Mouse (Mus musculus) CD8-positive naive resting alpha-beta T cell, adult 2 months (primary cell): ENCODE measurements around the gene Tmem251.

Experiments
- DNase-seq, 2 experiments: peaks; one replicate each; pipeline ENCODE4 v3.0.0; 2022; ENCODE audit warnings: low read depth in 2 of 2, low spot score in 2 of 2

Gene Tmem251

GRCm38 (mm10) chr12:102709896-102710295 is 33.7 kb upstream of the Tmem251 start:
- DNase-seq, result no peak

- no peak for DNase-seq
These were observed 32.6 kb upstream of the Tmem251 start for GRCm38 (mm10) chr12:102710851-102711375.

GRCm38 (mm10) chr12:102713153-102713865 is 30.3 kb upstream of the Tmem251 start:
- DNase-seq, result no peak

- no peak for DNase-seq
These were observed 29.4 kb upstream of the Tmem251 start for GRCm38 (mm10) chr12:102714116-102714515.

DNA sequence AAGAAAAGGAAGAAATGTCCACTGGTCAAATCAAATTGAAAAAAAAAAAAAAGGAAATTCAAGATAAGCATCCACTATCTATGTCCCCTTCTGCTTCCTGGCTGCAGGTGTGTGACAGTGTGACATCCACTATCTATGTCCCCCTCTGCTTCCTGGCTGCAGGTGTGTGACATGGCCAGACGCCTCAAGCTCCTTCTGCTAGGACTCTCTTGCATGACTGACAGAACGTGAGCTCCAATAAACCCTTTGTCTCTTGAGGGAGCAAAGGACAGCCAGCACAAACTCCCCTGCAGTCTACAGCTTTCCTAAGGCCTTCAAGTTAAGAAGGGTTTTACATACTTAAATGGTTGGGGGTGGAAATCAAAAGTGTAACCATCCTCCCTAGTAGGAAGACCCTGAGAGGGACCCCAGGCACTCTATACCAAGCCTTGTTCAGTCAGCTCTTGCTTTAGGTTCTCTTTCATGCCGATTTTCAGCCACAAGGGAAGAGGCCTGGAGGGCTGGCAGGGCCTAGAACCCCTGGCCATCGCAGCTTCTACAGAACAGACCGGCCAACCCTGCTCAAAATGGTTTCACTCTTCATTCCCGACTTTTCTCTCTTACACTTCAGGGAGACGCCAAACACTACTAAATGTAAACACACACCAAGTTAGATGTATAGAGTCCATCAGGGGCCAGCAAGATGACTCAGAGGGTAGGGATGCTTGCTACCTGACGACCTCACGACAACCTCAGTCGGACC is 28.7 kb upstream of the Tmem251 start:
- DNase-seq, result no peak

DNA sequence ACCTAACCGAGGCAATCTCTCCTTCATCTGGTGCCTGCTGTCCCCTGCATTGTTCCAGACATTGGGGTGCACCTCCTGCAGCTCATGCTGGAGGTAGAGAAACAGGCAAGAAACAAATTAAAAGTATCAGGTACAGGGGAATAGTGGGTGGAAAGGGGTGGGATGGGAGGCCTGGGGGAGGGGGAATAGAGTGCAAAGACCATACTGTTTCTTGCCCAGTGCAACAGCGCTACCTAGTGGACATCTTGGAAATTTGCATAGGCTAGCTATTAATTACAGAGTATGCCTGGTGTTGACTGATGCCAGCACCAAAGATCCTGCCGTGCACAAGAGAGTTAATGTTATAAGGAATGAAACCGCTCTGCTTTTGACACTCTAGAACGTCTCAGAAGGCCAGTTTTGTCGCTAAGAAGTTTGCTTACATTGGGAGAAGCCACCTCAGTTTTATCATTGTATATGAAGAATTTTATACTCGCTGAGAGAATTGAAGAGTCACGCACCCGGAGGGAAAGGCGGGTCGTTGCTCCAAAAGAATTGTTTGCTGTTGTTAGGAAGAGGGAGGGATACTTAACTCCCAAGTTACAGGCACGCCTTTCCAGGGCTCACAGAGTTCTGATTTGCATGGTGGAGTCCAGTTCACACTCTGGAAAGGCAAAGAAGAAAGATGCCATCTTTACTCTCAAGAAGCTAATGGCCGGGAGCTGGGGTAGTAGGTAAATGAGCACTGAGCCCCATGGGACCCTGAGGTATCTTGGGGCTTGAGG is 23.8 kb upstream of the Tmem251 start:
- DNase-seq, result peak in 1 of 2 experiments; percentile 42

DNA sequence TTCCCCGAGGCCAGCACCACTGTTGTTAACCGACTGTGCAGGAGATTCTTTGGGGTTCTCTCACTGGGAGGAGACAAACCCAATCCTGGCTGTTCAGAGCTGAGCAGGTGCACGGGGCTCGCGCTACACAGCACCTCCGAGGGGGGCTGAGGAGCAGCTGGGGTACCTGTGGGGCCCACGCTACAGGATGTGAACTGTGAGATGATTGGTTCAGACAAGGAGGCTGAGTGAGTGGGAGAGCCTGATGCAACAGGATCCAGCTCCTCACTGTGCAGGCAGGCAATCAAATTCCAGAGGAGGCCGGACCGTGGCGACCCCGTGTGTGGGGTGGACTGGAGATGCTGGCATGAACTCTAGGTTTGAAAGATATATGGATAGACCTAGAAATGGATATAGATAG is 21.1 kb upstream of the Tmem251 start:
- no peak for DNase-seq

GRCm38 (mm10) chr12:102722966-102723365 is 20.6 kb upstream of the Tmem251 start:
- no peak for DNase-seq

GRCm38 (mm10) chr12:102723861-102724260 is 19.7 kb upstream of the Tmem251 start:
- DNase-seq, result no peak

DNA sequence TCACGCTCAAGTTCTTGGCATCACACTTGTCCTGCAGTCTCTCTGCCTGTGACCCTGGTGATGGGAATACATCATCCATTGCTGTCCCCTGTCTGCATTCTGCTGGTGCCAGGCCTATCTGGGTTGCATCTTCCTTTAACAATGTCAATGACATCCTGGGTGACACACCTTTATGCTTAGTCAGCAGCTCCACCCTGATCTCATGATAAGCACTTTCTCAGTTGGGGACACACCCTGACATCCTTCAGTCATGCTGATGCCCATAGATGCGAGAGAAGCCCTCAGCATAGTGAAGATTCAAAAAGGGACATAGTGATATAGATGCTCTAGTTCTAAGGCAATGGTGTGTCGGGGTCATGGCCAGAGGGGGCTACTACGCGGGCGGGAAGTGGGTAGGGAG is 18.4 kb upstream of the Tmem251 start:
- no peak for DNase-seq

DNA sequence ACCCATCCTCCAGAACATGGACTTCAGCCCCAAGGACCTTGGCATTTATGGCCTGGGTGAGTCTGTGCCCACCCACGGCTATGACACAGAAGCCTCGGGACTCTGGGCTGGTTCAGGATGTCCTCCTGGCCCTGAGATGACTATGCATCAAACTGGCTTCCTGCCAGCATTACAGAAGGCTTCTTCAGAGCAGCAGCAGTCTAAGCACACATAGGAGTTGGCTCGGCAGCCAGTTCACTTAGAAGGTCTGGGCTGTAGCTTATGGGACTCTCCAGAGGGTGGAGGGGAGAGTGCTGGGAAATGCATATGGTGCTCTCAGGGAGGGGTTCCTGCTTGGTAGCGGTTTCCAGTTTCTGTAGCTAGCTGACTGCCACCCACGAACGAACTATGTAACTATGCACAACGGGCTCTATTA is 17.8 kb upstream of the Tmem251 start:
- DNase-seq, result no peak

GRCm38 (mm10) chr12:102729855-102730797 is 13.4 kb upstream of the Tmem251 start:
- DNase-seq, result no peak

DNA sequence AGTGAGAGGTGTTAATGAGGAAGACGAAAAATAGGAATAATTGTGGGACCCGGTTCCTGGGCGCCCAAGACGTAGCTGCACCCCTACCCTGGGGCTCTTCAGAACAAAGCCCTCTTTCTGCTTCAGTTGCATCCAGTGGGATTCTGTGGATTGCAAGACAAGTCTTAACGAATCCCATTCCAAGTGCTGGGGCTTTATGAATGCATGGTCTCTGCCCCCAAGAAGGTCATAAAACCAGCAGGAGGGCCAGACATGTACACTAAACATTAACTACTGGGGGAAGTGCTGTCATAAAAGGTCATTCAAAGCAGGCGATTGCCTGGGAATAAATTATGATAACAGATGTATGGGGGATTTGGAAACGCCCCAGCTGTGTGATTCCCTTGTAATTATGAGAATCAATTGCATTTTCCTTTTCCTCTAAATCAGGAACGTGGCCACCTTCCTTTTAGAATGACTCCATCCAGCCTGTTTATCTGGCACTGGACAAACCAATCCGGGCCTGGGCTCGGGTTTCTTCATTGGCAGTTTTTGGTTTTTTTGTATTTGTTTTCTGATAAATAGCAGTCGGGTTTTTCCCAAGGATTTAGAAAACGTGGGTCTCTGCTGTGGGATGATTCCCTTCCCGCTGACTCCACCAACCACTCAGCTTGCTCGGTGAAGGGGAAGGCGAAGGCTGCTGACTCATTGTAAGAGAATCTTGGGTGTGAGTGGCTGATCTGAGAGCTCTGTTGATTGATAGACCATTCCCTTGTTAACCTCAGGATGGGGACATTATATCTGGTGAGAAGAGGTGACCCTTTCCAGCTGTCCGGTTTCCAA is 12.6 kb upstream of the Tmem251 start:
- no peak for DNase-seq

DNA sequence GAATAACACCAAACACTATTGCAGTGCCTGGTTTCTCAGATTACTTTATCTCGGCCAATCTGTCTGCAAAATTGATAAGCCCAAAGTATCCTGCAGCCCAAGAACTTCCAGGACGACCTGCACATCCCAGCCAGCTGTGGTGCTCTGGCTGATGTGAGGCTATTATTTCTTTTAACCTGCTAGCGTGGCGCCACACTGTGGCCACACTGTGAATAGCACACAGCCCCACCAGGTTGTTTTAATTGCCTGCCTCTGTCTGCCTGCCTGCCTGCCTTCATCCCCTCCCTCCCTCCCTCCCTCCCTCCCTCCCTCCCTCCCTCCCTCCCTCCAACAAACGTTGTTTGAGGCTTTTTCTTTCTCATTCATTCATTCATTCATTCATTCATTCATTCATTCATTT is 10.2 kb upstream of the Tmem251 start:
- DNase-seq, result peak; percentile 43 to 60

- no peak for DNase-seq
These were observed 4.5 kb upstream of the Tmem251 start for GRCm38 (mm10) chr12:102739096-102739495.

DNA sequence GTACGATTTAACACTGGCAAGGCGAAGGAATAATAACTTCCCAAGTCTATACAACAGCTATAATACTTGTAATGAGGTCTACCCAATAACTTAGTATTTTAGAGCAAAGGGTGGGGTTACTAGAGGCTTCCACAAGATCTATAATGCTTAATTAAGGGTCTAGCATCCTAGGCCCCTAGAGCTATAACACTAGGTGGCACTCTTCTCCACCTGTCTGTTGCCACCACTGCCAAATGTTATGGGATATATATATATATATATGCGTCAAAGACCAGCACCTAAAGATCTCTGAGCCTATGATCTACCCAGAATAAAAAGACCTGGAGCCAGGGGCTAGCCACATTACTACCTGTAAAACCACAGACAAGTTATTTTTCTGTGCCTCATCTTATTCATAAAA is 3.3 kb upstream of the Tmem251 start:
- DNase-seq, result peak; percentile 15 to 54

DNA sequence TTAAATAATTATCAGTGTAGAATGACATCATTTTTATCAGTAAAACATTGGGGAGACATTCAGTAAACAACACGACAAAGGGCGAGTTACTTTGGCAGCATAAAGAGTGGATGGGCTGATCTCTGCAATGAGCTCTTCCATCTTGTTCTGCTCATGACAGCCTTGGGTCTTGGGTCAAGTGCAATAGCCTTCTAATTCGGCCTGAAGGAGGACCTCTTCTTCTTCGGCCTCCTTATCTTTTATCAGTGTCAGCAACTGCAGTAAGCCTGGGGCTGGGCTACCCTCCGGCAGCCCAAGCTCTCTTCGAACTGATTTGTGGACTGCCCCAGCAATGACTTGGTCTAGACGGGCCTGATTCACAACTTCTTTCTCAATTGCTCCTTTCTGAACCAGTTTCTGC is 1.5 kb upstream of the Tmem251 start:
- DNase-seq, result no peak

DNA sequence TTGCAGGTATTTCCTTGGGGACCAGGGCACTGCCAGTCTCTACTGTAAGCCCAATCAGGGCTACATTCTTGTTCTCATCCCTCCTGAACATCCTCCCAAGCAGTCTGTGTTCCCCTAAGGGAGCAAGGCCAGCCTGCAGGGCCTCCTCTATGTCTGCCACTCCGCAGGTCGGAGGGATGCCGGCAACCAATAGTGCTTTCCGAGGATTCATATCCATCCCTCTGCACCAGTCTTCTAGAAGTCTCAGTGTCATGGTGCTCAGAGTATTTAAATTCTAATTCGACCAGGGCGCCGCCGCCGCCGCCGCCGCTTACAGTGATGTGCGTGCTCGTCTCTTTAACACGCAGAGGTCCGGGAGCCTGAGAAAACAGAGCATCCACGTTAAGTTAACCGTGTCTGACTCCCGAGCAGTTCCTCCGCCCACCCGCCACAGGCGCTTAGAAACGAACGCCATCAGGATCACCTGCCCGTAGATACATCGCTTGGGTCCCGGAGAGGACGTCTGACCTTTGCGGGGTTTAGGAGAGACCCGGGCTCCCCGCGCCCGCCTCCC is 450 bp upstream of the Tmem251 start:
- no peak for DNase-seq

- peak; percentile 52 to 54 for DNase-seq
These were observed 1.3 kb downstream of the Tmem251 start for GRCm38 (mm10) chr12:102744839-102745238.
